Mouse (Mus musculus) brain, adult 2 months (tissue): ENCODE results near the gene Padi3.

Experiments used
- DNase-seq: peaks from one replicate; pipeline ENCODE4 v3.0.0; 2011; ENCODE audit warnings: low read depth, low spot score

The Padi3 gene

GRCm38 (mm10) chr4:140780507-140780906 lies 29.9 kb downstream of the Padi3 start:
- no peak for DNase-seq

- DNase-seq, result no peak
These were observed 30.5 kb downstream of the Padi3 start for GRCm38 (mm10) chr4:140779803-140780397.

- DNase-seq, result no peak
These were observed 33.8 kb downstream of the Padi3 start for GRCm38 (mm10) chr4:140776623-140777022.

- peak; percentile 26 for DNase-seq
These were observed 34.6 kb downstream of the Padi3 start for GRCm38 (mm10) chr4:140775876-140776275.

GRCm38 (mm10) chr4:140774893-140775292 lies 35.6 kb downstream of the Padi3 start:
- DNase-seq, result no peak

GRCm38 (mm10) chr4:140774025-140774800 lies 36.2 kb downstream of the Padi3 start, which contains the start of gene Padi4:
Gene Padi4, minus strand, starts transcription at chr4:140774236.
- DNase-seq, result no peak

- no peak for DNase-seq
These were observed 39.4 kb downstream of the Padi3 start for GRCm38 (mm10) chr4:140771091-140771490.

- DNase-seq, result no peak
These were observed 40.0 kb downstream of the Padi3 start for GRCm38 (mm10) chr4:140770433-140770832.

- no peak for DNase-seq
These were observed 41.5 kb downstream of the Padi3 start for GRCm38 (mm10) chr4:140768973-140769372.

- no peak for DNase-seq
These were observed 44.5 kb downstream of the Padi3 start for GRCm38 (mm10) chr4:140765936-140766335.

GRCm38 (mm10) chr4:140763158-140763557 lies 47.3 kb downstream of the Padi3 start:
- DNase-seq, result peak; percentile 20

GRCm38 (mm10) chr4:140761601-140762000 lies 48.8 kb downstream of the Padi3 start:
- DNase-seq, result peak; percentile 16

- DNase-seq, result no peak
These were observed 54.6 kb downstream of the Padi3 start for GRCm38 (mm10) chr4:140755811-140756210.

- DNase-seq, result no peak
These were observed 57.1 kb downstream of the Padi3 start for GRCm38 (mm10) chr4:140753366-140753765.

GRCm38 (mm10) chr4:140750328-140750727 lies 60.1 kb downstream of the Padi3 start:
- DNase-seq, result no peak

- DNase-seq, result no peak
These were observed 62.5 kb downstream of the Padi3 start for GRCm38 (mm10) chr4:140747978-140748377.

- peak; percentile 74 for DNase-seq
These were observed 65.8 kb downstream of the Padi3 start for GRCm38 (mm10) chr4:140744654-140745053.

GRCm38 (mm10) chr4:140743086-140743485 lies 67.4 kb downstream of the Padi3 start:
- DNase-seq, result no peak

GRCm38 (mm10) chr4:140742543-140742942 lies 67.9 kb downstream of the Padi3 start, which contains the start of gene Padi6:
Gene Padi6, minus strand, starts transcription at chr4:140742643.
- DNase-seq, result no peak

GRCm38 (mm10) chr4:140741401-140741800 lies 69.0 kb downstream of the Padi3 start:
- DNase-seq, result peak; percentile 47

GRCm38 (mm10) chr4:140740655-140741054 lies 69.8 kb downstream of the Padi3 start:
- no peak for DNase-seq
